Mouse (Mus musculus): Measurements from ENCODE around the gene Txndc12.

DNA sequence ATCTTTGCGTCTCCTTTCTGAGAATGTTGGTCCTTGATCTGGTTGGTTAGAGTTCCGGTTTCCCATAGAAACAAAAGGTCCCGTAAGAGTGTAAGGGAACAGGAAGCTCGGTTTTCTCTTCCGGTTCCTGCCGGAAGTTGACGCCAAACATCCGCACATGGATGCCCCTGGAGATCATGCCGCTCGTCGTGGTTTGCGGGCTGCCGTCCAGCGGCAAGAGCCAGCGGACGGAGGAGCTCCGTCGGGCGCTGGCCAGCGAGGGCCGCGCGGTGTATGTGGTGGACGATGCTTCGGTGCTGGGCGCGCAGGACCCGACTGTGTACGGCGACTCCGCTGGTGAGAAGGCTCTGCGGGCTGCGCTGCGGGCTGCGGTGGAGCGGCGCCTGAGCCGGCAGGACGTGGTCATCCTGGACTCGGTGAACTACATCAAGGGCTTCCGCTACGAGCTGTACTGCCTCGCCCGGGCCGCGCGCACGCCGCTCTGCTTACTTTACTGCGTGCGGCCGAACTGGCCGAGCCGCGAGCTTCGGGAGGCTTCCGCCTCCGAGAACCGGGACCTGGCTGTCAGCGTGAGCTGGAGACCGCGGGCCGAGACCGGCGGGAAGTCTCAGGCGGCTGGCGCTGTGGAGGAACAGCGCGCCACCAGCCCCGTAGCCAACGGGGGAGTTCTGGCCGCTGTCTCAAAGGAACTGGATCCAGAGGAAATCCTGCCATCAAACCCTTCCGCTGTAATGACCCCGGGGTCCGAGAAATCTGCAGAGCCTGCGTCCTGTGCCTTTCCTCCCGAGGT, 13.5 kb downstream of the Txndc12 start, which contains the start of gene Kti12:
- TF ChIP-seq CTCF (IDR thresholded peaks at IDR 0.05; ENCODE audit: insufficient read depth, low read length) (no peak), POLR2A (IDR thresholded peaks at IDR 0.05; ENCODE audit: borderline replicate concordance, extremely low read depth, low read depth, low read length) (peak; percentile 60; the same call in 1 of the 2 replicates)

Measured in lung, adult 2 months (tissue).